Comparison of ENCODE assay signal across 8 mouse cellular contexts in genomic region chr2:73386356-73387046, GRCm38 (mm10). TPM values are rescaled to one million over a fixed set of nuclear protein-coding genes. Genes with fewer than 3 reads are reported as not detected.
DNase-seq lines count a peak whose midpoint lies in the region; ATAC-seq lines count a peak whose summit lies in the region.

Gene Gpr155 (minus strand): TSS chr2:73386572.

- H3K9ac ChIP-seq in hindbrain, embryonic 15.5 days = peak within 1 kb of the TSS; percentile 58

- DNase-seq in T-cell, adult 2 months (ENCODE audit: low spot score) = peak; percentile 98
- peak; percentile 99 to 100 for DNase-seq in cerebellum, postnatal 36 days
- peak; percentile 98 for DNase-seq in frontal cortex, postnatal 36 days (ENCODE audit: low spot score in 2 of 2)
- DNase-seq in left cerebral cortex, adult 11 months (ENCODE audit: low spot score) = peak; percentile 99
- DNase-seq in lung, postnatal 4 days = peak; percentile 100
- DNase-seq in retina, postnatal 7 days (ENCODE audit: low read depth, low spot score) = peak; percentile 96
- DNase-seq in urinary bladder, adult 2 months (ENCODE audit: low spot score) = peak; percentile 96

- H3K27ac ChIP-seq in hindbrain, embryonic 15.5 days (replicated peaks) = peak within 1 kb of the TSS; percentile 86

- H3K9me3 ChIP-seq in hindbrain, embryonic 15.5 days = no peaks in the 10 kb centered on the region

- peak; percentile 99 for ATAC-seq in hindbrain, embryonic 15.5 days (ENCODE audit: low FRiP score, low read depth)

- H3K4me3 ChIP-seq in hindbrain, embryonic 15.5 days = peak within 1 kb of the TSS; percentile 54

- H3K27me3 ChIP-seq in hindbrain, embryonic 15.5 days = no peaks in the 10 kb centered on the region

- peaks cover 9% of the 10 kb centered on the region; the same call in 1 of the 2 replicates for H3K4me1 ChIP-seq in hindbrain, embryonic 15.5 days (replicated peaks)

- peak within 1 kb of the TSS; percentile 75 for H3K4me2 ChIP-seq in hindbrain, embryonic 15.5 days

- WGBS in hindbrain, embryonic 15.5 days = under 1% methylated on average over 41 of the region's 44 CpGs

- H3K36me3 ChIP-seq in hindbrain, embryonic 15.5 days = no peaks in the 10 kb centered on the region

RNA-seq across cellular contexts. Expression of gene Gpr155, which starts in this region (rescaled TPM):
- polyA plus RNA-seq in hindbrain, embryonic 15.5 days (2015; fragmentation: Nextera tagmentation; extraction: Ambion mirVana) = 14.1 and 14.4 TPM in 2 replicates
- 3.9 and 5.5 TPM in 2 replicates for polyA plus RNA-seq in urinary bladder, adult 2 months (2012; rRNA removed)

Comparison
In these comparisons a context has a peak if more than half of its experiments do, and no peak if none do; other contexts are left out.
1. Peak in every context shown above with its lines: DNase-seq, ATAC-seq, H3K4me3 ChIP-seq and H3K27ac ChIP-seq.